Mouse (Mus musculus): ENCODE data around the gene Zrsr1. TPM values are rescaled to one million over a fixed set of nuclear protein-coding genes. Genes with fewer than 3 reads are reported as not detected.

Zrsr1 gene
- polyA plus RNA-seq (2017; shearing (Covaris generic)), result 1.6 TPM

DNA sequence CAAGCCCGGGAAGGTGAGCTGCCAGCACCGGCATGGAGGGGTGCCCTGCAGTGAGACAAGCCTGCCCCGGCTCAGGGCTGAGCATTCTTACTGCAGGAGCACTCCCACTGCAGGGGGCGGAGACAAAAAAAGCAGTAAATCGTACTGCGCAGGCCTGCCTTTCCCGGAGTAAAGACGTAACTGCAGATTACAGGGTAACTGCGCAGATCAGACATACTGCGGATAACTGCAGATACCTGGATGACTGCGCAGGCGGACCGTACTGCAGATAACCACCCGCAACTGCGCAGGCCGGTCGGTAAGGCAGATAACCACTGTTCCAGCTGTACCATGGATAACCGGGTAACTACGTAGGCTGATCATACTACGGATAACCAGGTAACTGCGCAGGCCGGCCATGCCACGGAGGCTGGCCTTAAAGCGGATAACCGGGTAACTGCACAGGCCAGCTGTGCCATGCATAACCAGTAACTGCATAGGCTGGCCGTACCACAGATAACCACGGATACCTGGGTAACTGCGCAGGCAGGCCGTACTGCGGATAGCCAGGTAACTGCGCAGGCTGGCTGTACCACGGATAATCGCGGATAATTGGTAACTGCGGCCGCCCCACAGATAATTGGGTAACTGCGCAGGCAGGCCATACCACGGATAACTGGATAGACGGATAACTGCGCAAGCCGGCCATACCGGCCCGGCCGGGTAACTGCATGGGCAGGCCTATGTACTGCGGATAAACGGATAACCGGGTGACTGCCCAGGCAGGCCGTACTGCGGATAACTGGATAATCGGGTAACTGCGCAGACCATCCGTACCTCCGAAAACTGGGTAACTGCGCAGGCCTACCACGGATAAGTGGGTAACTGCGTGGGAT, at the start of gene Zrsr1:
Zrsr1 (plus strand) TSS at position 171 of the 875 bp plus-strand sequence.

DNA sequence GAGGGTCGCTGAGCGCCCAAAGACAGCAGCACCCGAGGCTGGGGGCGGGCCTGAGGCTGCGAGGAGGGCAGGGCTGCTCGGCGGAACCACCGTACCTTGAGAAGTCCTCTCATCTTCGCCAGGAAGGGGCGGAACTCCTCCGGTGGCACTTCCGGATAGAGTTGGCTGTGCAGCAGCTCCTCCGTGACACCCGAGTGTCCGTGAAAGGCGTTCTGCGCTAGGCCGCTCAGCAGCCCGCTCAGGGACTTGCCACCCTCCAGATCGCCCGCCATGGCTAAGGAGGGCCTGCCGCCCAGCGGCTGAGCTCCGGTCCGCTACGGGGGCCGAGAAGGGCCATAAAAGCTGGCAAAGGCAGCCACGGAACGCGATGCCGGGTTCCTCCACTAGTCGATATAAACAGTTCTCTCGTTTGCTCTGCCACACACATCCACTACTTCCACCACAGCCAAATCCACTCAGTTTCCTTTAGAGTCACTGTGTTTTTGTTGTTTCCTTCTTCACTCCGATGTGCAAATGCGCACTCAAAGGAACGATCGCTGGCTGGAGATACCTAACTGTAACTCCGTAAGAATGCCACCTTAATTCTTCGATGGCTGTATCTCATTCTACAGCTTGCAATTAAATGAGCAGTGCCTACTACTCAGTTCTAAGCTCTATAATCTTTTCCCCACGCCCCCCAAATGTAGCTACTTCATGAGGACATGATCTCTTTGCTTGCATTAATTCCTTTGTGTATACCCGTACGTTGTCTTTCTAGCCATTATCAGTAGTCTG, 10.4 kb downstream of the Zrsr1 start, which contains the start of the genes Gm28048 and Commd1:
Gm28048 (minus strand) TSS at position 107 of the 774 bp plus-strand sequence.
Commd1 (minus strand) TSS at position 399 of the 774 bp plus-strand sequence.

DNA sequence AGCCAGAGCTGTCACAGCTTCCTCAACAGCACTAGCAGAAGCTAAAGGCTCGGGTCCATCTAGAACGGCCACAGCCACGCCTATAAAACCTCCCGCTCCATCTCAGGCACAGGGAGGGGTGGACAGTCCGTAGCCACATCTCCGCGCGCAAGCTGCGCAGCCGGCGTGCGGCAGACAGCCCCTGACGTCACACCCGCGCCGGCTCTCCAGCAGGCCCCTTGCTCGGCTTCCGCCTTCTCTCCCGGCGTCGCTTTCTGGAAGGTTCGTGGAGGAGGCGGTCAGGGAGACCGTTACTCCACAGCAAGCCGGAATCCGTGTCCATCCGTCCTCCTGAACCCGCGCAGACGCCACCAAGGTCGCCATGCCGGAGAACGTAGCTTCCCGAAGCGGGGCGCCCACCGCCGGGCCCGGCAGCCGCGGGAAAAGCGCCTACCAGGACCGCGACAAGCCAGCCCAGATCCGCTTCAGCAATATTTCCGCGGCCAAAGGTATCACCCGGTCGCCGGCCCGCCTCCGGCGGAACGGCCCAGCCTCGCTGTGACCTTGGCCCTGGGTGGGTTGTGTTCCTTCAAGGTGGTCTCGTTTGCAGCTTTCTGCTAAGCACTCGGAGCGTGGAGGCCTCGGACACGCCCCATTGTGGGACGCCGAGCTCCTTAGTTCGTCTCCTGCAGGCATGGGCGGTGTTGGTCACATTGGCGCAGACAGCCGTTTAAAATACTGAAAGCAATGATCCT, 18.8 kb downstream of the Zrsr1 start, which contains the start of gene Cct4:
Cct4 (plus strand) TSS at position 127 of the 734 bp plus-strand sequence.

DNA sequence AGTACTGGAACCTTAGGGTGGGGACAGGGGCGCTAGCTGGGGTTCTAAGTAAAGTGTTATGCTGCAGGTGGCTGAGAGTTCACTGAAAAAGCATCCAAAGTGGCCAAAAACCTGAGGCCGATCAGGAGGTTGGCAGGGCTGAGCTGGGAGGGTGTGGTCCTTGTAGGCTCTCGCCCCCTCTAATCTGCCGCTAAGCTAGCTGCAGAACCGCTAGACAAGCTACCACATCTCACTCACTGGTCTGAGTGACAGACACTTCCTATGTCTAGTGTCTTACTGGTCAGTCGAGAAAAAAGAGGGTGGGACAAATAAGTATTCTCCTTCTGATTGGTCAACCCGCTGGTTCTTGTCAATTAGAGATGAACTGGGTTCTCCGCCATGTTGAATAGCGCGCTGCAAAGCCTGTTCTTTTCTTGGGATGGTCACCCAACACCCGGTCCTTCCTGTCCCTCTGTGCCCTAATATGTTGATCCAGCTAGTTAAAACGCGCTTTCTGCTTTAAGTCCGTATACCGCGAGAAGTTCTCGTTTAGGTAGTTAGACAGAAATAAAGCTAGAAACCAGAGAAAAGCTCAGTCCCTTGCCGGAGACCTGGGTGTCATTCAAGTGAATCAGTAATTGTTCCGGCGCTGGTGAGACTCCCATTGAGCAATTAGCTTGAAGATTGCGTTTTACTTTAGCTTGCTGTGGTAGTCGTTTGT, 35.8 kb downstream of the Zrsr1 start, which contains the start of gene Fam161a:
Fam161a (plus strand) TSS at position 51 of the 700 bp plus-strand sequence.

Other genes starting within 250 kb of the Zrsr1 start
- 18.5 TPM for gene B3gnt2, start 111.0 kb upstream of the Zrsr1 start, polyA plus RNA-seq (2017; shearing (Covaris generic))
- gene Gm28048, start 10.1 kb downstream of the Zrsr1 start, polyA plus RNA-seq (2017; shearing (Covaris generic)), result 27.9 TPM
- 117 TPM for gene Commd1, start 10.4 kb downstream of the Zrsr1 start, polyA plus RNA-seq (2017; shearing (Covaris generic))
- 274 TPM for gene Cct4, start 18.5 kb downstream of the Zrsr1 start, polyA plus RNA-seq (2017; shearing (Covaris generic))
- 3.1 TPM for gene Fam161a, start 35.5 kb downstream of the Zrsr1 start, polyA plus RNA-seq (2017; shearing (Covaris generic))

Measured in activated CD4-positive, CD25-positive, alpha-beta regulatory T cell, adult 9 weeks (primary cell).